Comparison of ENCODE assay signal across 12 mouse cellular contexts in the genomic region with DNA sequence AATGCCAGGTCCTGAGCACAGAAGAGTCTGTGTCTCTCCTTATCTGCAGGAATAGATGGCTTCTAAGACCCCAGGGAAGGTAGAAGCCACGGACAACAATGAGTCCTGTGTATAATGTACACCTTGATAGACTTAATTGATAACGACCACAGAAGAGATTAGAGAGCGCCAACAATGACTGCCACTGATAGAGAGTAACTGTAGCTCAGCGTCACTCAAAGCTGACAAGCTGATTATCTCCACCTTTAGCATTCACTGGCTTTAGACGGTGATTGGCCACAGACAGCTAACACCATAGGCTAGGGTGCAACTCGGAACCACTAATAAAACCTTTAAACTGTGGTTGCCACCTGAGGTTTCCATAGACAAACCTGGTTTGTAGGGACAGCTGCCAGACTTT.
"Had no signal": no experiment of that assay in that cellular context is flagged by ENCODE, and none has a peak within 500 bp of the region (broad histone marks: within the 10 kb centered on the region; RNA-seq: fewer than 3 reads in every experiment).

No protein-coding gene starts in this region.

- ATAC-seq: hindbrain, postnatal 0 days; intestine, embryonic 16.5 days had no signal

- DNase-seq: gastrocnemius, postnatal 14 days; gastrocnemius, postnatal 36 days; heart, adult 18-20 months; heart, postnatal 14 days; heart, postnatal 36 days; kidney, adult 11 months; kidney, adult 2 months; kidney, postnatal 25 days; liver; liver, embryonic 13.5 days had no signal
